Mouse (Mus musculus) midbrain, postnatal 0 days (tissue): Measurements from ENCODE around the gene Dennd2a. TPM values are rescaled to one million over a fixed set of nuclear protein-coding genes. Genes with fewer than 3 reads are reported as not detected.
A peak's percentile ranks its signal among the peaks of the same experiment; 100 is the strongest.

Experiments
- ATAC-seq: fragments of 200-750 bp; cut with Nextera tagmentation; 2 replicates; pipeline ENCODE4 v1.8.0; 2017; ENCODE audit warnings: moderate number of reproducible peaks, mild to moderate bottlenecking, moderate TSS enrichment, moderate library complexity; ENCODE audit not compliant: low FRiP score
- DNase-seq: peaks from one replicate; pipeline ENCODE4 v3.0.0-alpha.2; 2015; ENCODE audit warnings: low spot score
- H3K27ac ChIP-seq: fragments of 300-500 bp; sonication (generic); 2 replicates; pipeline ENCODE4 v1.5.1; 2014; ENCODE audit warnings: low read depth, mild to moderate bottlenecking, low read length, mixed read lengths
- H3K27me3 ChIP-seq: fragments of 300-500 bp; sonication (generic); 2 replicates; pipeline ENCODE4 v1.6.1; 2014; ENCODE audit warnings: low read length, control low read depth, mixed read lengths; ENCODE audit not compliant: insufficient read depth
- H3K36me3 ChIP-seq: fragments of 300-500 bp; sonication (generic); 2 replicates; pipeline ENCODE4 v1.6.1; 2014; ENCODE audit warnings: low read length, control low read depth, mixed read lengths; ENCODE audit not compliant: insufficient read depth
- H3K4me1 ChIP-seq: fragments of 300-500 bp; sonication (generic); 2 replicates; pipeline ENCODE4 v1.6.1; 2014; ENCODE audit warnings: mild to moderate bottlenecking, control low read depth, antibody characterized with exemption, low read length, mixed read lengths; ENCODE audit not compliant: insufficient read depth
- H3K4me2 ChIP-seq: fragments of 300-500 bp; sonication (generic); 2 replicates; pipeline ENCODE4 v1.6.1; 2014; ENCODE audit warnings: low read depth, mild to moderate bottlenecking, low read length, mixed read lengths; ENCODE audit not compliant: poor library complexity, severe bottlenecking
- H3K4me3 ChIP-seq: fragments of 300-500 bp; sonication (generic); 2 replicates; pipeline ENCODE4 v1.5.1; 2014; ENCODE audit warnings: low read depth, mild to moderate bottlenecking, low read length, moderate library complexity
- H3K9ac ChIP-seq: fragments of 300-500 bp; sonication (generic); replicated peaks from 2 replicates; pipeline ENCODE4 v1.6.1; 2014; ENCODE audit warnings: mild to moderate bottlenecking, low read length, moderate library complexity, mixed read lengths; ENCODE audit not compliant: poor library complexity, severe bottlenecking
- H3K9me3 ChIP-seq: fragments of 300-500 bp; sonication (generic); 2 replicates; pipeline ENCODE4 v1.6.1; 2016; ENCODE audit warnings: low read length, control low read depth
- CTCF ChIP-seq: IDR thresholded peaks from 2 replicates; pipeline ENCODE4 v1.5.1; 2016; ENCODE audit warnings: antibody characterized with exemption, mild to moderate bottlenecking
- WGBS: fragments of 180-500 bp; shearing (Covaris S2); extraction: QIAGEN DNeasy Blood & Tissue Kit; methylation state at CpG from one replicate; pipeline ENCODE4 v1.1.7; 2014; 5-methylcytosine and 5-hydroxymethylcytosine counted together
- polyA plus RNA-seq: library from polyadenylated mRNA; unstranded; fragments of >200 nt; fragmentation: Nextera tagmentation; extraction: Ambion mirVana; gene quantifications from 2 replicates; pipeline ENCODE4 v1.2.1, GENCODE M21; 2015
- total RNA-seq: library from RNA; depleted of rRNA; stranded (reverse); fragments of >200 nt; gene quantifications from 2 replicates; pipeline ENCODE4 v1.2.3, GENCODE M21; 2014

Dennd2a gene
- total and polyA plus RNA-seq, 2 experiments from 2014 or later = 9.8 to 15.9 TPM

GRCm38 (mm10) chr6:39474424-39474823, 83.2 kb downstream of the Dennd2a start:
- Histone ChIP-seq H3K4me1 (no peaks in the 10 kb centered on the region), H3K9me3 (no peaks in the 10 kb centered on the region), H3K4me3 (no peak overlapping the region), H3K36me3 (peaks cover 11% of the 10 kb centered on the region), H3K4me2 (no peak overlapping the region), H3K27ac (no peak overlapping the region), H3K9ac (no peak overlapping the region), H3K27me3 (no peaks in the 10 kb centered on the region)
- no peak for TF ChIP-seq CTCF
- WGBS = 81% methylated on average over 6 of the region's 6 CpGs
- DNase-seq (no peak), ATAC-seq (no peak)

GRCm38 (mm10) chr6:39472837-39473236, 84.8 kb downstream of the Dennd2a start:
- Histone ChIP-seq H3K4me1 (no peaks in the 10 kb centered on the region), H3K27ac (no peak overlapping the region), H3K36me3 (peaks cover 16% of the 10 kb centered on the region), H3K27me3 (no peaks in the 10 kb centered on the region), H3K9ac (no peak overlapping the region), H3K9me3 (no peaks in the 10 kb centered on the region), H3K4me2 (no peak overlapping the region), H3K4me3 (no peak overlapping the region)
- TF ChIP-seq CTCF = no peak
- ATAC-seq (no peak), DNase-seq (no peak)
- 80% methylated on average over 5 of the region's 5 CpGs for WGBS

GRCm38 (mm10) chr6:39472271-39472670, 85.4 kb downstream of the Dennd2a start:
- DNase-seq (no peak), ATAC-seq (no peak)
- Histone ChIP-seq H3K9me3 (no peaks in the 10 kb centered on the region), H3K27ac (no peak overlapping the region), H3K9ac (no peak overlapping the region), H3K36me3 (peaks cover 16% of the 10 kb centered on the region), H3K4me3 (no peak overlapping the region), H3K4me2 (no peak overlapping the region), H3K27me3 (no peaks in the 10 kb centered on the region), H3K4me1 (no peaks in the 10 kb centered on the region)
- no peak for TF ChIP-seq CTCF
- WGBS = 88% methylated on average over 4 of the region's 4 CpGs

- no peak overlapping the region for H3K4me3 ChIP-seq
- no peaks in the 10 kb centered on the region for H3K27me3 ChIP-seq
- DNase-seq = no peak
- no peak overlapping the region for H3K4me2 ChIP-seq
- H3K36me3 ChIP-seq = peaks cover 19% of the 10 kb centered on the region
- ATAC-seq = no peak
- H3K9ac ChIP-seq = no peak overlapping the region
- no peak for TF ChIP-seq CTCF
- no peaks in the 10 kb centered on the region for H3K9me3 ChIP-seq
- WGBS = 94% methylated on average over 14 of the region's 14 CpGs
- H3K4me1 ChIP-seq = no peaks in the 10 kb centered on the region
- H3K27ac ChIP-seq = no peak overlapping the region
These were observed 87.6 kb downstream of the Dennd2a start for GRCm38 (mm10) chr6:39470076-39470475.

GRCm38 (mm10) chr6:39469427-39469826, 88.2 kb downstream of the Dennd2a start:
- WGBS = 91% methylated on average over 5 of the region's 5 CpGs
- DNase-seq (no peak), ATAC-seq (no peak)
- H3K4me3 ChIP-seq = no peak overlapping the region
- TF ChIP-seq CTCF = no peak
- no peaks in the 10 kb centered on the region for H3K27me3 ChIP-seq
- H3K9ac ChIP-seq = no peak overlapping the region
- no peaks in the 10 kb centered on the region for H3K4me1 ChIP-seq
- H3K27ac ChIP-seq = no peak overlapping the region
- no peak overlapping the region for H3K4me2 ChIP-seq
- H3K36me3 ChIP-seq = peaks cover 24% of the 10 kb centered on the region
- H3K9me3 ChIP-seq = no peaks in the 10 kb centered on the region

GRCm38 (mm10) chr6:39462621-39463538, 94.8 kb downstream of the Dennd2a start:
- ATAC-seq (peak; percentile 77), DNase-seq (peak; percentile 91)
- peak; percentile 90 for TF ChIP-seq CTCF
- Histone ChIP-seq H3K9ac (no peak overlapping the region), H3K27ac (no peak overlapping the region), H3K27me3 (no peaks in the 10 kb centered on the region), H3K4me3 (no peak overlapping the region), H3K4me1 (no peaks in the 10 kb centered on the region), H3K4me2 (no peak overlapping the region), H3K9me3 (no peaks in the 10 kb centered on the region), H3K36me3 (0 out of 2 replicates have a peak, but pooled peaks cover 8% of the 10 kb centered on the region)
- WGBS = 49% methylated on average over 16 of the region's 16 CpGs
